Mouse (Mus musculus) right cerebral cortex, adult 2 months (tissue): ENCODE results near the gene Col6a1.

Experiments used
- DNase-seq, 2 experiments: peaks; one replicate each; pipeline ENCODE4 v3.0.0; 2021 to 2022; ENCODE audit warnings: low spot score in 2 of 2

The Col6a1 gene

GRCm38 (mm10) chr10:76680758-76681650, 45.0 kb downstream of the Col6a1 start:
- no peak for DNase-seq

DNA sequence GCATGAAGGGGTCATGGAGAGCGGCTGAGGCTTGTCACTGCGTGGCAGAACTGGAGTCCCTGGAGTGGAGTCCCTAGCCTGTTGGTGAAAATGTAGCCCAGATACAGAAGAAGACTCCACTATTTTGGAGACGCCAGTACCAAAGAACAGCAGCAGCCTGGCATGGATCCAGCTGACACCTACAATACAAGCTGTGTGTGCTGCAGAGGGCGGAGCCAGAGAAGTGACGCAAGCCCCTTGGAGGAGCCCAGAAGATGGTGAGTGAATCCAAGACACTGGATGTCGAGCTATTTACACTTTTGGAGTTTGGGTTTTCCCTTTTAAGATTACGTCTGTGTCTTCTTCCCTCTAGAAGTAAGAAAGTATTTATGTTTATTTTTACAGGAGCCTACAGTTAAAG, 47.8 kb downstream of the Col6a1 start:
- DNase-seq = peak; percentile 61 to 78

- no peak for DNase-seq
Measured at GRCm38 (mm10) chr10:76675268-76675667, 50.7 kb downstream of the Col6a1 start.

DNA sequence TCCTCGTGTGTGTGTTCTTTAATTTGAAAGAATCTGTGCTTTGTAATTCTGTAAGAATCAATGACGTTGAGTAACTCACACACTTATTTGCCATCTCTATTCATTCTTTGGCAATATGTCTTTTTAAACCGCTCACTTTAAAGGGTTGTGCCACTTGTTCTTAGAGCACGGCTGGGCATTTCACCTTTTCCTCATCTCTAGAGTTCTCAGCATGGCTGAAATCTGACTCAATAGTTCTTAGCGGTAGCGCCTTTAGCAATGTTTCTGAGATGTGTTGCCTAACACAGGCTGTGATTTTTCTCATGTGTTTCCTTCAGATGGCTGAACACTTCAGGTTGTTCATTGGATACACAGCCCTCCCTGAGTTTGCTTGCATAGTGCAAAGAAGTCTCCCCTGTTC, 51.4 kb downstream of the Col6a1 start:
- DNase-seq = no peak

GRCm38 (mm10) chr10:76671939-76672338, 54.0 kb downstream of the Col6a1 start:
- no peak for DNase-seq

DNA sequence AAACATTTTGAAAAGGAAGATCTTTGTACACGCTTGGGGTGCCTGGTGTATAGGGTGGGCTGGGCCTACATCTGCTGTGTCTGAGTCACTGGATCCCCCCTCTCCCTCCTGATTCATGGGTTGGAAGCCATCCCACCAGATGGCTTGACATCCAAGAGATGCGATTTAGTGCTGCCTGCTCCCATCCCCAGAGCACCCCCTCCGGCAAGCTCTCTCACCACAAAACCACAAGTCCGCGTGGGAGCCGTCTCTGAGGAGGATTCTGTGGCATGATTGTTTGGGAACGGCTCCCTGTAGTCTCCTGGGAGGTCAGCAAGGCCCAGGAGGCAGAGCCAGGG, 57.1 kb downstream of the Col6a1 start:
- DNase-seq = peak; percentile 70 to 79

- DNase-seq = no peak
Measured at GRCm38 (mm10) chr10:76668261-76668946, 57.6 kb downstream of the Col6a1 start.

- DNase-seq = no peak
Measured at GRCm38 (mm10) chr10:76667197-76667805, 58.7 kb downstream of the Col6a1 start.

DNA sequence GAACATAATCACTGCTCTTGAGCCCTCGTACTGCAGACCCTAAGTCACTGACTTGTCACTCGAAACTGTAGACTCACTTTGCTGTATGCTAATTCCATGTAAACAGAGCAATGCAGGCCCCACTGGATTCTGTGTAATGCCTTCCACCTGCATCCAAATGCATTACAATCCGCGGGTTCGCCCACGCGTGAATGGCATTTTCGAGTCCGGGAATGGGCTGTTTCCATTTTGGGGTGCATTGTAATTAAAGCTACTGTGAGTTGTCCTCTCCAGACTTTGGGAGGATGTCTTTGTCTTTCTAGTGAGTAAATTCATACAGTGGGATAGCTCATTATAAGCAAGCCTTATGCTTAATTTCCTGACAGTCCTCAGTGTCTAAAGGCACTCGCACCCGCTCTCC, 60.4 kb downstream of the Col6a1 start:
- DNase-seq = peak in 1 of 2 experiments; percentile 24

GRCm38 (mm10) chr10:76664156-76665115, 61.5 kb downstream of the Col6a1 start:
- no peak for DNase-seq
